ENCODE assay signal across 15 mouse cellular contexts in genomic region chr6:72081318-72082024, GRCm38 (mm10). TPM values are rescaled to one million over a fixed set of nuclear protein-coding genes. Genes with fewer than 3 reads are reported as not detected.
DNase-seq lines count a peak whose midpoint lies in the region; ATAC-seq and TF ChIP-seq lines count a peak whose summit lies in the region.
"Had no signal": no experiment of that assay in that cellular context is flagged by ENCODE, and none has a peak within 500 bp of the region (broad histone marks: within the 10 kb centered on the region; RNA-seq: fewer than 3 reads in every experiment).

No protein-coding gene starts in this region.

- WGBS in forebrain, embryonic 14.5 days, result 83% methylated on average over 13 of the region's 13 CpGs
- 93% methylated on average over 13 of the region's 13 CpGs for WGBS in forebrain, embryonic 10.5 days
- 69% methylated on average over 13 of the region's 13 CpGs for WGBS in hindbrain, postnatal 0 days
- WGBS in hindbrain, embryonic 10.5 days, result 94% methylated on average over 13 of the region's 13 CpGs

- no peak overlapping the region for H3K4me2 ChIP-seq in forebrain, embryonic 14.5 days (ENCODE audit: low read length)
- peak overlapping the region; percentile 21; the same call in 1 of the 2 replicates for H3K4me2 ChIP-seq in hindbrain, postnatal 0 days (ENCODE audit: low read depth, low read length)
- H3K4me2 ChIP-seq: lung, embryonic 14.5 days; neural tube, embryonic 13.5 days had no signal

- no peak for ATAC-seq in forebrain, embryonic 14.5 days
- ATAC-seq in hindbrain, postnatal 0 days, result peak; percentile 63
- ATAC-seq: intestine, embryonic 16.5 days; midbrain, embryonic 16.5 days had no signal

- no peak overlapping the region for H3K27ac ChIP-seq in forebrain, embryonic 14.5 days (ENCODE audit: low read depth, low read length)
- no peak overlapping the region for H3K27ac ChIP-seq in forebrain, embryonic 10.5 days
- peak overlapping the region; percentile 41; the same call in 1 of the 2 replicates for H3K27ac ChIP-seq in hindbrain, postnatal 0 days
- no peak overlapping the region for H3K27ac ChIP-seq in hindbrain, embryonic 10.5 days
- H3K27ac ChIP-seq: neural tube, embryonic 13.5 days had no signal

- H3K27me3 ChIP-seq in forebrain, embryonic 14.5 days (replicated peaks; ENCODE audit: control insufficient read depth, insufficient read depth, low read length), result no peaks in the 10 kb centered on the region
- no peaks in the 10 kb centered on the region for H3K27me3 ChIP-seq in forebrain, embryonic 10.5 days (ENCODE audit: poor library complexity, severe bottlenecking)
- no peaks in the 10 kb centered on the region for H3K27me3 ChIP-seq in hindbrain, postnatal 0 days (ENCODE audit: insufficient read depth, low read length)
- H3K27me3 ChIP-seq in hindbrain, embryonic 10.5 days (ENCODE audit: insufficient read depth, poor library complexity, severe bottlenecking), result no peaks in the 10 kb centered on the region
- H3K27me3 ChIP-seq: neural tube, embryonic 13.5 days had no signal

- H3K9ac ChIP-seq in forebrain, embryonic 14.5 days (ENCODE audit: low read length), result no peak overlapping the region
- 0 out of 2 replicates have a peak overlapping the region, but pooled peaks have one; percentile 1 for H3K9ac ChIP-seq in hindbrain, postnatal 0 days (replicated peaks; ENCODE audit: low read length)
- H3K9ac ChIP-seq: lung, embryonic 14.5 days; neural tube, embryonic 13.5 days had no signal

- no peak overlapping the region for H3K4me3 ChIP-seq in forebrain, embryonic 14.5 days (ENCODE audit: low read depth, low read length)
- H3K4me3 ChIP-seq in forebrain, embryonic 10.5 days, result no peak overlapping the region
- no peak overlapping the region for H3K4me3 ChIP-seq in hindbrain, postnatal 0 days (ENCODE audit: low read length)
- H3K4me3 ChIP-seq in hindbrain, embryonic 10.5 days, result no peak overlapping the region
- H3K4me3 ChIP-seq: neural tube, embryonic 13.5 days had no signal

- H3K36me3 ChIP-seq in forebrain, embryonic 14.5 days (ENCODE audit: control insufficient read depth, insufficient read depth, low read length), result no peaks in the 10 kb centered on the region
- H3K36me3 ChIP-seq in forebrain, embryonic 10.5 days (replicated peaks), result no peaks in the 10 kb centered on the region
- no peaks in the 10 kb centered on the region for H3K36me3 ChIP-seq in hindbrain, postnatal 0 days (ENCODE audit: insufficient read depth, low read length)
- H3K36me3 ChIP-seq in hindbrain, embryonic 10.5 days, result no peaks in the 10 kb centered on the region
- H3K36me3 ChIP-seq: neural tube, embryonic 13.5 days had no signal

- DNase-seq in forebrain, embryonic 14.5 days (ENCODE audit: low spot score), result peak; percentile 53
- no peak for DNase-seq in forebrain, embryonic 10.5 days (ENCODE audit: extremely low spot score, low spot score)
- DNase-seq in hindbrain, postnatal 0 days (ENCODE audit: low spot score), result peak; percentile 43
- no peak for DNase-seq in hindbrain, embryonic 10.5 days (ENCODE audit: low spot score)
- peak; percentile 37 for DNase-seq in brain, adult 2 months (ENCODE audit: low read depth, low spot score)
- DNase-seq in gastrocnemius, postnatal 25 days, result peak; percentile 45
- no peak for DNase-seq in adrenal gland, postnatal 4 days (ENCODE audit: low spot score in 2 of 2)
- no peak for DNase-seq in kidney, adult 8-10 months
- DNase-seq: adrenal gland, adult 2 months; kidney, postnatal 14 days; lung, embryonic 14.5 days; retina, postnatal 1 day had no signal

- H3K9me3 ChIP-seq in forebrain, embryonic 14.5 days (replicated peaks; ENCODE audit: control insufficient read depth, low read length), result no peaks in the 10 kb centered on the region
- peaks cover 13% of the 10 kb centered on the region for H3K9me3 ChIP-seq in forebrain, embryonic 10.5 days
- no peaks in the 10 kb centered on the region for H3K9me3 ChIP-seq in hindbrain, postnatal 0 days (ENCODE audit: low read length)
- H3K9me3 ChIP-seq in hindbrain, embryonic 10.5 days, result peaks cover 10% of the 10 kb centered on the region
- H3K9me3 ChIP-seq: neural tube, embryonic 13.5 days had no signal

- no peak for TF ChIP-seq CTCF in hindbrain, postnatal 0 days (IDR thresholded peaks at IDR 0.05; ENCODE audit: low read depth)

- no peaks in the 10 kb centered on the region for H3K4me1 ChIP-seq in forebrain, embryonic 14.5 days (ENCODE audit: control insufficient read depth, insufficient read depth, low read length)
- no peaks in the 10 kb centered on the region for H3K4me1 ChIP-seq in forebrain, embryonic 10.5 days
- H3K4me1 ChIP-seq in hindbrain, postnatal 0 days (ENCODE audit: insufficient read depth, low read length), result no peaks in the 10 kb centered on the region
- H3K4me1 ChIP-seq in hindbrain, embryonic 10.5 days (replicated peaks), result no peaks in the 10 kb centered on the region
- H3K4me1 ChIP-seq: neural tube, embryonic 13.5 days had no signal

RNA-seq across cellular contexts. Expression of gene St3gal5, which starts 15.9 kb away (rescaled TPM):
- 25.5 and 33.1 TPM in 2 replicates for polyA plus RNA-seq in forebrain, embryonic 14.5 days (2014; fragmentation: Nextera tagmentation; extraction: Ambion mirVana)
- 36.9 and 38.9 TPM in 2 replicates for polyA plus RNA-seq in forebrain, embryonic 10.5 days (2016; fragmentation: Nextera tagmentation; extraction: Ambion mirVana)
- total RNA-seq in hindbrain, postnatal 0 days (2014; rRNA removed), result 23.5 and 28.8 TPM in 2 replicates
- 59.1 and 59.8 TPM in 2 replicates for polyA plus RNA-seq in hindbrain, postnatal 0 days (2015; fragmentation: Nextera tagmentation; extraction: Ambion mirVana)
- 41.6 and 43.0 TPM in 2 replicates for polyA plus RNA-seq in hindbrain, embryonic 10.5 days (2016; fragmentation: Nextera tagmentation; extraction: Ambion mirVana)
- total RNA-seq in gastrocnemius, postnatal 25 days (2021), result 100 to 1,000 TPM in 1 of 2 experiments, 10 to 100 TPM in 1; 89.0 to 117 TPM
- total RNA-seq in adrenal gland, postnatal 4 days (2021), result 100 to 1,000 TPM; 144 to 153 TPM

Comparison
In these comparisons a context has a peak if more than half of its experiments do, and no peak if none do; other contexts are left out.
1. DNase-seq: peak in forebrain, embryonic 14.5 days (single experiment), hindbrain, postnatal 0 days (single experiment), brain, adult 2 months (single experiment) and gastrocnemius, postnatal 25 days (single experiment); none in forebrain, embryonic 10.5 days (single experiment), hindbrain, embryonic 10.5 days (single experiment), adrenal gland, postnatal 4 days (0 of 2) and kidney, adult 8-10 months (0 of 2).